Mouse (Mus musculus): ENCODE measurements around the gene Ldb3. TPM values are rescaled to one million over a fixed set of nuclear protein-coding genes. Genes with fewer than 3 reads are reported as not detected.

Gene Ldb3
- polyA plus RNA-seq, 1 experiment from 2014 or later = 2.7 TPM

- Histone ChIP-seq H3K9me3 (ENCODE audit: control insufficient read depth, low read length) (no peaks in the 10 kb centered on the region), H3K4me3 (ENCODE audit: low read depth, low read length) (no peak overlapping the region), H3K9ac (ENCODE audit: low read depth, low read length) (no peak overlapping the region), H3K27ac (ENCODE audit: low read depth, low read length) (no peak overlapping the region), H3K4me1 (replicated peaks; ENCODE audit: control insufficient read depth, insufficient read depth, low read length) (peaks cover 27% of the 10 kb centered on the region), H3K4me2 (no peak overlapping the region), H3K27me3 (replicated peaks; ENCODE audit: control insufficient read depth, insufficient read depth, low read length) (no peaks in the 10 kb centered on the region; the same call in 1 of the 2 replicates), H3K36me3 (ENCODE audit: control insufficient read depth, insufficient read depth, low read length) (no peaks in the 10 kb centered on the region)
- ATAC-seq (replicated peaks; ENCODE audit: low FRiP score) (no peak), DNase-seq (ENCODE audit: low spot score) (no peak)
- WGBS = 32% methylated on average over 9 of the region's 9 CpGs
Measured at GRCm38 (mm10) chr14:34618808-34619207, 30.3 kb upstream of the Ldb3 start.

DNA sequence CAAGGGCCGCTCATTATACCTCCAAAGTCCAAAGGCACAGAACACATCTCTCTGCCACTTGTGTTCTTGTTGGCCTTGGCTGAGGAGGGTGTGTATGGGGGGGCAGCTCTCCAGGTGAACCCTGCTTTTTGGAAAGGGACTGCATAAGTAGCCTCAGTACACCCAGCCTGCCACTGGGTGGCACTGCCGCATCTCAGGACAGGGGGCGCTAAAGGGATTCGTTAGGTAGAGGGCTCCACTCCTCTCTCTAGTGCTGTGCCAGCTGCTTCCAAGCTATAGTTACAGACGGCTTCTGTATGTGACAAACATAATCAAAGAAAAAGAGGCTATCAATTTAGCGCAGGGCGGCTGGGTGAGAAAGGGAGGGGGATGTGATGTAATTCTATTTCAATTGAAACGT is 28.3 kb upstream of the Ldb3 start:
- no peak overlapping the region for H3K4me3 ChIP-seq (ENCODE audit: low read depth, low read length)
- ATAC-seq (replicated peaks; ENCODE audit: low FRiP score) (peak; percentile 77), DNase-seq (ENCODE audit: low spot score) (peak; percentile 80)
- no peaks in the 10 kb centered on the region for H3K36me3 ChIP-seq (ENCODE audit: control insufficient read depth, insufficient read depth, low read length)
- WGBS = 2% methylated on average over 8 of the region's 8 CpGs
- H3K4me2 ChIP-seq = no peak overlapping the region
- no peak overlapping the region for H3K9ac ChIP-seq (ENCODE audit: low read depth, low read length)
- peaks cover 15% of the 10 kb centered on the region; the same call in 1 of the 2 replicates for H3K4me1 ChIP-seq (replicated peaks; ENCODE audit: control insufficient read depth, insufficient read depth, low read length)
- H3K9me3 ChIP-seq (ENCODE audit: control insufficient read depth, low read length) = no peaks in the 10 kb centered on the region
- H3K27me3 ChIP-seq (replicated peaks; ENCODE audit: control insufficient read depth, insufficient read depth, low read length) = no peaks in the 10 kb centered on the region; the same call in 1 of the 2 replicates
- H3K27ac ChIP-seq (ENCODE audit: low read depth, low read length) = no peak overlapping the region

GRCm38 (mm10) chr14:34615625-34616024 is 27.1 kb upstream of the Ldb3 start:
- H3K4me1 ChIP-seq (replicated peaks; ENCODE audit: control insufficient read depth, insufficient read depth, low read length) = peaks cover 7% of the 10 kb centered on the region; the same call in 1 of the 2 replicates
- no peaks in the 10 kb centered on the region for H3K36me3 ChIP-seq (ENCODE audit: control insufficient read depth, insufficient read depth, low read length)
- no peak overlapping the region for H3K27ac ChIP-seq (ENCODE audit: low read depth, low read length)
- H3K9me3 ChIP-seq (ENCODE audit: control insufficient read depth, low read length) = no peaks in the 10 kb centered on the region
- no peak for ATAC-seq (replicated peaks; ENCODE audit: low FRiP score)
- H3K9ac ChIP-seq (ENCODE audit: low read depth, low read length) = no peak overlapping the region; the same call in 1 of the 2 replicates
- WGBS = 65% methylated on average over 4 of the region's 4 CpGs
- H3K4me2 ChIP-seq = peak overlapping the region; percentile 67; the same call in 1 of the 2 replicates
- no peak for DNase-seq (ENCODE audit: low spot score)
- no peaks in the 10 kb centered on the region; the same call in 1 of the 2 replicates for H3K27me3 ChIP-seq (replicated peaks; ENCODE audit: control insufficient read depth, insufficient read depth, low read length)
- H3K4me3 ChIP-seq (ENCODE audit: low read depth, low read length) = no peak overlapping the region

- peak overlapping the region; percentile 42 for H3K4me3 ChIP-seq (ENCODE audit: low read depth, low read length)
- H3K36me3 ChIP-seq (ENCODE audit: control insufficient read depth, insufficient read depth, low read length) = no peaks in the 10 kb centered on the region
- ATAC-seq (replicated peaks; ENCODE audit: low FRiP score) = peak; percentile 44; the same call in 1 of the 2 replicates
- 2% methylated on average over 13 of the region's 13 CpGs for WGBS
- DNase-seq (ENCODE audit: low spot score) = no peak
- H3K9me3 ChIP-seq (ENCODE audit: control insufficient read depth, low read length) = no peaks in the 10 kb centered on the region
- no peak overlapping the region for H3K27ac ChIP-seq (ENCODE audit: low read depth, low read length)
- peak overlapping the region; percentile 58 for H3K9ac ChIP-seq (ENCODE audit: low read depth, low read length)
- H3K27me3 ChIP-seq (replicated peaks; ENCODE audit: control insufficient read depth, insufficient read depth, low read length) = no peaks in the 10 kb centered on the region; the same call in 1 of the 2 replicates
- peak overlapping the region; percentile 67 for H3K4me2 ChIP-seq
- H3K4me1 ChIP-seq (replicated peaks; ENCODE audit: control insufficient read depth, insufficient read depth, low read length) = peaks cover 7% of the 10 kb centered on the region; the same call in 1 of the 2 replicates
Measured at GRCm38 (mm10) chr14:34615082-34615481, 26.6 kb upstream of the Ldb3 start.

DNA sequence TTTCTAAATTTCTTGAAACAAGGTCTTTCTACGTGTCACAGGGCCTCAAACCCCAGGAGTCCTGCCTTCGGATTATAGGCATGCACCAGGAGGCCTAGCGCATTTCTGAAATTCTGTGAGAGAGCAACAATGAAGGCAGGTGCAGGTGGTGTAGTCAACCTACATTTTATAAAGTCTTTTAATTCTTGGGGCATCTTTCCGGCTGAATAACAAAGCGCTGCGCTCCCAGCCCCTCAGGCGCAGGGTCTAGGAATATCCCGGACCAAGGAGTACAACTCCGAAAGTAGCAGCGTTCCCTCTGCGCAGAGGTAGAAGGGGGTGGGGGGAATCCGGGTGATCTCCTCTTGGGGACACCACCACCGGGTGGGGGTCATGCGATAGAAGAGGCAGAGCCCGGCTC is 26.1 kb upstream of the Ldb3 start:
- H3K4me3 ChIP-seq (ENCODE audit: low read depth, low read length) = peak overlapping the region; percentile 42
- 23% methylated on average over 15 of the region's 15 CpGs for WGBS
- H3K27ac ChIP-seq (ENCODE audit: low read depth, low read length) = no peak overlapping the region
- DNase-seq (ENCODE audit: low spot score) = no peak
- H3K9me3 ChIP-seq (ENCODE audit: control insufficient read depth, low read length) = no peaks in the 10 kb centered on the region
- H3K9ac ChIP-seq (ENCODE audit: low read depth, low read length) = peak overlapping the region; percentile 58; the same call in 1 of the 2 replicates
- H3K4me2 ChIP-seq = peak overlapping the region; percentile 67
- ATAC-seq (replicated peaks; ENCODE audit: low FRiP score) = no peak
- no peaks in the 10 kb centered on the region for H3K36me3 ChIP-seq (ENCODE audit: control insufficient read depth, insufficient read depth, low read length)
- H3K27me3 ChIP-seq (replicated peaks; ENCODE audit: control insufficient read depth, insufficient read depth, low read length) = no peaks in the 10 kb centered on the region; the same call in 1 of the 2 replicates
- H3K4me1 ChIP-seq (replicated peaks; ENCODE audit: control insufficient read depth, insufficient read depth, low read length) = peaks cover 7% of the 10 kb centered on the region; the same call in 1 of the 2 replicates

DNA sequence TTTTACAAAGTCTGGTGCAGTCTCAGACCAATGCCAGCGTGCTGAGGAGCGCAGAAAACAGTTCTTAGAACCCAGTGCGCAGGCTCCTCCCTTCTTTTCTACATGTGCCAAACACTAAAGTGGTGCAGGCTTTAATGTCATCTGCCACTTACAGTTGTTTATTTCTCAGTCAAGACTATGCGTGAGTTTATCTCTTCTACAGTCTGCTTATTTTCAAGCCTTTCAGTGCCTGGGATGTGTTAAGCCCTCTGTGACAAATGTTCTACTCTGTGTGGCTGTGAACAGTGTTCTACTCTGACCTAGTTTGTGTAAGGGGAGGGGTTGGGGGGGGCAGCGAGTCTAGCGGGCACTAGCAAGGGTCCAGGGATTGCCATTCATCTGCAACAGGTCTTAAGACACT is 25.0 kb upstream of the Ldb3 start:
- H3K9me3 ChIP-seq (ENCODE audit: control insufficient read depth, low read length) = no peaks in the 10 kb centered on the region
- WGBS = 55% methylated on average over 6 of the region's 6 CpGs
- DNase-seq (ENCODE audit: low spot score) = no peak
- no peak overlapping the region for H3K9ac ChIP-seq (ENCODE audit: low read depth, low read length)
- no peaks in the 10 kb centered on the region for H3K36me3 ChIP-seq (ENCODE audit: control insufficient read depth, insufficient read depth, low read length)
- no peak overlapping the region for H3K4me3 ChIP-seq (ENCODE audit: low read depth, low read length)
- no peak overlapping the region for H3K4me2 ChIP-seq
- ATAC-seq (replicated peaks; ENCODE audit: low FRiP score) = no peak
- no peak overlapping the region for H3K27ac ChIP-seq (ENCODE audit: low read depth, low read length)
- H3K27me3 ChIP-seq (replicated peaks; ENCODE audit: control insufficient read depth, insufficient read depth, low read length) = no peaks in the 10 kb centered on the region; the same call in 1 of the 2 replicates
- H3K4me1 ChIP-seq (replicated peaks; ENCODE audit: control insufficient read depth, insufficient read depth, low read length) = peaks cover 4% of the 10 kb centered on the region; the same call in 1 of the 2 replicates

DNA sequence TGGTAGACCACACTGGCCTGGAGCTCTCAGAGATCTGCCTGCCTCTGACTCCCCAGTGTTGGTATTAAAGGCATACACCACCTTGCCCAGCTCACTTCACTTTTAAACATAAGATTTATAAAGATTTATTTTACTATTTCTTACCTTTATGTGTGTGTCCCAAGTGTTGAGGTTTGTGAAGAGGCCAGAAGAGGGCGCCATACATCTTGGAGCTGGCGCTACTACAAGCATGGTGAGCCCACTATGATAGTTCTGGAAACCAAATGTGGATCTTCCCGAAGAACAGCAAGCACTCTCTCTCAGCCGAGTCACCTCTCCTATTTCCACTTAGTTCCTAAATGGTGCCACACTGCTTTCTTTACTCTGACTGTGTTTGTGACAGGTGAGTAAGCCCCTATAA is 23.7 kb upstream of the Ldb3 start:
- Histone ChIP-seq H3K9ac (ENCODE audit: low read depth, low read length) (no peak overlapping the region), H3K4me1 (replicated peaks; ENCODE audit: control insufficient read depth, insufficient read depth, low read length) (peaks cover 4% of the 10 kb centered on the region; the same call in 1 of the 2 replicates), H3K27me3 (replicated peaks; ENCODE audit: control insufficient read depth, insufficient read depth, low read length) (peaks cover 5% of the 10 kb centered on the region; the same call in 1 of the 2 replicates), H3K9me3 (ENCODE audit: control insufficient read depth, low read length) (no peaks in the 10 kb centered on the region), H3K4me3 (ENCODE audit: low read depth, low read length) (no peak overlapping the region), H3K4me2 (no peak overlapping the region), H3K36me3 (ENCODE audit: control insufficient read depth, insufficient read depth, low read length) (no peaks in the 10 kb centered on the region), H3K27ac (ENCODE audit: low read depth, low read length) (no peak overlapping the region)
- DNase-seq (ENCODE audit: low spot score) (no peak), ATAC-seq (replicated peaks; ENCODE audit: low FRiP score) (no peak)
- WGBS = 28% methylated on average over 4 of the region's 4 CpGs

DNA sequence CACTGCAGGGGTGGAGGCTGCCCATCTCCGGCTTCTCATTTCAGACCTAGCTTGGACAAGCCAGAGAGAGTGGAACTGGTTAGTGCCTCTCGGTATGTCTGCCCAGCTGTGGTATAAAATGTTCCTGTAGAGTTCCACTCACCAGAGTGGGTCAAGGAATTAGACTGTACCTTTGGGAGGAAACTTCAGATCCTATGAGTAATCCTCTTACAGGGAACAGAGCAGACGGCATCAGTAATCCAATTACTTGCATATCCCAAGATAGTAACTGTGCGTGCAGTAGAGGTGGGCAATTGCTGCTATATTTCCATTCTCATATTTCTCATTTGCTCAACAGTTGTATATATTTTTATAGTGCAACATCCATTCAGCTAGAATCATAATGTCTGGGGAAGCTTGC is 23.1 kb upstream of the Ldb3 start:
- no peak for DNase-seq (ENCODE audit: low spot score)
- H3K9ac ChIP-seq (ENCODE audit: low read depth, low read length) = no peak overlapping the region
- H3K4me2 ChIP-seq = no peak overlapping the region
- peaks cover 4% of the 10 kb centered on the region; the same call in 1 of the 2 replicates for H3K4me1 ChIP-seq (replicated peaks; ENCODE audit: control insufficient read depth, insufficient read depth, low read length)
- no peaks in the 10 kb centered on the region for H3K36me3 ChIP-seq (ENCODE audit: control insufficient read depth, insufficient read depth, low read length)
- no peak overlapping the region for H3K4me3 ChIP-seq (ENCODE audit: low read depth, low read length)
- 88% methylated on average over 4 of the region's 4 CpGs for WGBS
- H3K27ac ChIP-seq (ENCODE audit: low read depth, low read length) = no peak overlapping the region
- H3K9me3 ChIP-seq (ENCODE audit: control insufficient read depth, low read length) = no peaks in the 10 kb centered on the region
- peaks cover 5% of the 10 kb centered on the region; the same call in 1 of the 2 replicates for H3K27me3 ChIP-seq (replicated peaks; ENCODE audit: control insufficient read depth, insufficient read depth, low read length)
- ATAC-seq (replicated peaks; ENCODE audit: low FRiP score) = no peak

DNA sequence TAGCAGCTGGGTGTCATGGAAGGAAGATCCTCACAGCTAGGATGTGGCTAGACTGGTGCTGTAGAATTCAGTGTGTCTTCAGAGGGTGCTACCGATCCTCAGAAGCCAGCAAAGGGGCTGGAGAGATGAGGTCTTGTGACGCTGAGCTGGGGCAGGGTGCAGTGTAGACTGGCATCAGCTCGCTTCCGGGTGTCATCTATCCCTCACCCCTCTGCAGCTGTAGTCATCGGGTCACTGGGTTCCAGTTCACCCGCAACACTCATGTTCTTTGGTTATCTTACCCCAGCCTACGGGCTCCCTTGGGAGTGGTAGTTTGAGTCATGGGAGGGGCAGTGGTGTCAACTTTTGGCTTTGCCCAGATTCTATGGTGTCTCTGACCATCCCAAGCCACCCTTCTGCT is 13.4 kb upstream of the Ldb3 start:
- Histone ChIP-seq H3K4me1 (replicated peaks; ENCODE audit: control insufficient read depth, insufficient read depth, low read length) (no peaks in the 10 kb centered on the region), H3K27me3 (replicated peaks; ENCODE audit: control insufficient read depth, insufficient read depth, low read length) (0 out of 2 replicates have a peak, but pooled peaks cover 5% of the 10 kb centered on the region), H3K9me3 (ENCODE audit: control insufficient read depth, low read length) (no peaks in the 10 kb centered on the region), H3K9ac (ENCODE audit: low read depth, low read length) (no peak overlapping the region), H3K4me3 (ENCODE audit: low read depth, low read length) (no peak overlapping the region), H3K4me2 (no peak overlapping the region), H3K36me3 (ENCODE audit: control insufficient read depth, insufficient read depth, low read length) (no peaks in the 10 kb centered on the region), H3K27ac (ENCODE audit: low read depth, low read length) (no peak overlapping the region)
- ATAC-seq (replicated peaks; ENCODE audit: low FRiP score) (no peak), DNase-seq (ENCODE audit: low spot score) (no peak)
- 84% methylated on average over 7 of the region's 7 CpGs for WGBS
